Mouse (Mus musculus): Measurements from ENCODE around the gene Osr1.

Osr1 gene

DNA sequence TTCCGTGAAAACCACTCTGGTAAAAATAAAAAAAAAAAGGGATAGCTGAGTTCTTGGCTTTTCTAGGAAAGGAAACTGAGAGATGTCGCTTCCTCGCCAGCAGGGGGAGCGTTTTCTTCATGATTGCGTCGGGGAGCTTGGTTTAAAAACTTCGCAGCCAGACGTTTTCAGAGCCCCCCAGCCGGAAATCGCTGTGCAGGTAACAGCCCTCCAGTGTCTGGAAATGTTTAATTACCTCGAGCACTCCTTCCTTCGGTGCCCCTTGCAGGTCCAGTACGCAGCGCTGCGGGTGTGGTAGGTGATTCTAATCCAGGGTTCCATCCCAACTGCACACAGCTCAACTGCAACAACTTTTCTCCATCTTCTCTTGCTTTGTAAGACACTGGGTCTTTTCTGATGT lies at the start of gene Osr1:
Gene Osr1, plus strand, starts transcription at position 146 of the 400 bp plus-strand sequence.
- DNase-seq (ENCODE audit: low spot score), result no peak

GRCm38 (mm10) chr12:9550328-9550727 lies 19.6 kb upstream of the Osr1 start:
- no peak for DNase-seq (ENCODE audit: low spot score)

DNA sequence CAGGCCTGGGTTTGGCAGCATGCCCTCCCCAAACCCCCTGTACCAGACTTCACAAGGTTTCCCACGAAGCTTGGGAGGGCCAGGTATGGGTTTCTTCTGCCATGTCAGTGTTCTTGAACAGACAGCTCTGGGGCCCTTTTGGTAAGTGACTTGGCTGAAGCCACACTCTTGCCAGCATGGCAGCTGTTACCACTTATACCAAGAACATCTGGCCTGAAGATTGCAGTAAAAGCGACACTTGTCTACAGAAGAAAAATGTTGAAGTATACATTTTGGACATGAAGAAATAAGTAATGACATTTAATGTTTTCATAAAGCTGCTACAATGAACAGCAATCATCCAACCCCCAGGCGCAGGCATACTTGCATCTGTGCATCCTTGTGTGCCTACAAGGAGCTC lies 5.0 kb upstream of the Osr1 start:
- DNase-seq (ENCODE audit: low spot score), result no peak

- no peak for DNase-seq (ENCODE audit: low spot score)
Measured at GRCm38 (mm10) chr12:9570496-9570995, 630 bp downstream of the Osr1 start.

DNA sequence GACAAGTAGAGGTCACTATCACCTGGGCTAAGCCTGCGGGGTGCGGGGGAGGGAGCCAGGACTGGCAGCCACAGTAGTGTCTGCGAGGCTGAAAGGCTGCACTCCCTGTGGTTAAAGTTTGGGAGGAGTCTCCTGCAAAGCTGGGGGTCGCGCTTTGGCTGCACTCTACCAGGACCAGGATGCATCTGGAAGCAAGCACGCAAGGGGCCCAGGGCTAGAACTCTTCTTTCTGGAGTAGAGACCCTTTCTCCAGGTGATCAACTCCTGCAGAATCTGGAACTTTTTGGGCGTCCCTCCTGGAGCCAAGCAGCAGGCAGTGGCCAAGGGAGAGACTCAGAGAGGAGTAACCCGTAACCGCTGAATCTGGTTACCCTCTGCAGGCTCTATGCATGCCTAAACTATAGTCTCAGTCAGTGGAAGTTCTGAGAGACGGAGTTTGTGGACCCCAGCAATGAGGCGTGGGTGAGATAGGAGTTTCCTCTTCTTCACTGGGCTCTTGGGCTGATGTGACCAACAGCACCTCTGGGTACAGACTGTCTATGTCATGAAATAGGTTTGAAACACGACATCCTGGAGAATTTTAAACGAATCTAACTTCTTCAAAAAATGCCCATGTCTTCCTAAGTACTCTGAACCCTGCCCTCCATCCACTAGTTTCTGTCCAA lies 1.5 kb downstream of the Osr1 start:
- no peak for DNase-seq (ENCODE audit: low spot score)

- no peak for DNase-seq (ENCODE audit: low spot score)
Measured at GRCm38 (mm10) chr12:9572022-9572421, 2.1 kb downstream of the Osr1 start.

GRCm38 (mm10) chr12:9573682-9574081 lies 3.8 kb downstream of the Osr1 start:
- DNase-seq (ENCODE audit: low spot score), result no peak

DNA sequence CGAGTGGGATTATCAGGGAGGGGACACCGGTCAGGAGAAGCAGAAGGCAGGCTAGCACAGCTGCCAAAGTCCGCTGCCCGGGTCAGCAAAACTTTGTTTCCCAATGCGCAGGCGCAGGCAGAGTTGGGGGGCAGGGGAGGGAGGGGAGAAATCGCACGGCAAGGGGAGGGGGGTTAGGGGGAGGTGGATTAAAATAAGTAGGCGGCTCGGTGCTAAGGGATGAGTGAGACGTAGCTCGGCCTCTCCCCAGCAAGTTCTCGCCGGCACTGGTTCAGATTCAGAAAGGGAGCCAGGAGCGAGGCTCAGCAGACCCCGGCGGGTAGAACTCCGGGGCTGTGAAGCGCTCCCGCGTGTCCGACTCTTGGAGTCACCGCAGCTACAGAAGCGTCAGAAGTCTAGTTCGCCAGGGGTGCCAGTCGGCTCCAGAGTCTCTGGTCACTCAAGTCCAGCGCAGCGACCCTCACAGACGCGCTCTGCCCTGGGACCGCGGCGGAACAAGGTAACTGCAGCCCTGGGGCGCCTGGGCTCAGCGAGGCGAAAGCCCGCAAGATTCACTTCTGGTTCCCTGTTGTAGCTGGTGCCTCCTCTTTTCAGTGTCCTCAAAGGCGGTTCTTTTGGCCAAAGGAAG lies 4.4 kb downstream of the Osr1 start:
- DNase-seq (ENCODE audit: low spot score), result no peak

GRCm38 (mm10) chr12:9575158-9576042 lies 5.5 kb downstream of the Osr1 start:
- DNase-seq (ENCODE audit: low spot score), result no peak

DNA sequence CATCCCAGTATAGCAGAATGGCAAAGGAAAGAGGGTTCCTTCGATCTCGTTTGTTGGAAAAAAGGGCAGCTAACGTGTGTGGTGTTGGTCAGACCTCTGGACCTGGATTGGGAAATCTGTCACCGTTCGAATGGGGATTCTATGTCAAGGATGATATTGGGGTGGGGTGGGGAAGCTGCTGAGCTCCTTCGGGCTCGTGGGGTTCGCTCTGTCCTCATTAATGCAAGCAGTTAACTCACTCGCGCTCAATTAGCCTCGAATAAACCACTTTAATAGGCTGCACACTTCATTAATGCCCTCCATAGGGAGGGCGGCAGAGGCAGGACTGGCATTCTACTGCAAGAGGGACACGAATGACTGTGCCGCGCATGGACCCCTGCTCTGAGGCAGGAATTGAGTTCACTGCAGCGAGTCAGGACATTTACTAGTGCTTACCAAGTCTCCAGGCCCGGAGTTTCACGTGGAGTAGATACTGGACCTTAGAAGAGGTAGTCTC lies 6.2 kb downstream of the Osr1 start:
- no peak for DNase-seq (ENCODE audit: low spot score)

DNA sequence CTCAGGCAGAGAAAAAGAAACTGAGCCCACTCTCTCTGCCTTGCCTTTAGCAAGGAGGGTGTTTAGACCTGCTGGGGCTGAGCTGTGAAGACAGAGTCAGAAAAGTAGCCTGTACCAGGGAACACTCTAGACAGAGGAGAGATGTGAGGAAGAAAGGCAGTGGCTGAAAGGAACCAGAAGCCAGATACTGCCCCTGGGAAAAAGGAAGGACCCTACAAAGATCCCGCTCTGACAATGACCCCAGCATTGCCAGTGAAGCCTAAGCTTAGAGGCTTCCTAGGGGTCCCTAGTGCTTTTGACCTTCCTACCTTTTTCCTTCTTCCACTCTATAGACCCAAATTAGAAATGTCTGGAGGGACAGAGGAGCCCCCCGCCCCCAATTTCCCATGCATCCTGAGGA lies 7.7 kb downstream of the Osr1 start:
- DNase-seq (ENCODE audit: low spot score), result no peak

DNA sequence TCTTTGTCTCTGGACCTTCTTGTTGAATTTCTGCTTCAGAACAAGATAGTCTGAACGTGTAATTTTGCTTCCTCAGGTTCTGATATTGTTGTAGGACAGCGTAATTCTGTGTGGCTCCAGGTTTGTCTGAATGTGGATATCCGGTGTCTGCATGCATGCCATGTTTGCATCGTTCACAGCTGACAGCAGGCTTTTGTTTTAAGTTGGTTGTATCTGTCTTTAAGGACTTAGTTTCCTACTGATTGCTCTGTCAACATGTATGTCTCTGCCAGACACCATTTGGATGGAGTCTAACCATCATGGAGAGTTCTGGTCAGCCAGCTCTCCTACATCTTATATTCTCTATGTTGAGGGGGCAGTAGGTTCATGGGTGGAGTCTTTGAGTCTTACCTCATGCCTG lies 8.7 kb downstream of the Osr1 start:
- no peak for DNase-seq (ENCODE audit: low spot score)

- no peak for DNase-seq (ENCODE audit: low spot score)
Measured at GRCm38 (mm10) chr12:9579301-9580030, 9.6 kb downstream of the Osr1 start.

- no peak for DNase-seq (ENCODE audit: low spot score)
Measured at GRCm38 (mm10) chr12:9580041-9580905, 10.4 kb downstream of the Osr1 start.

GRCm38 (mm10) chr12:9581011-9581410 lies 11.1 kb downstream of the Osr1 start:
- no peak for DNase-seq (ENCODE audit: low spot score)

- no peak for DNase-seq (ENCODE audit: low spot score)
Measured at GRCm38 (mm10) chr12:9581506-9581905, 11.6 kb downstream of the Osr1 start.

DNA sequence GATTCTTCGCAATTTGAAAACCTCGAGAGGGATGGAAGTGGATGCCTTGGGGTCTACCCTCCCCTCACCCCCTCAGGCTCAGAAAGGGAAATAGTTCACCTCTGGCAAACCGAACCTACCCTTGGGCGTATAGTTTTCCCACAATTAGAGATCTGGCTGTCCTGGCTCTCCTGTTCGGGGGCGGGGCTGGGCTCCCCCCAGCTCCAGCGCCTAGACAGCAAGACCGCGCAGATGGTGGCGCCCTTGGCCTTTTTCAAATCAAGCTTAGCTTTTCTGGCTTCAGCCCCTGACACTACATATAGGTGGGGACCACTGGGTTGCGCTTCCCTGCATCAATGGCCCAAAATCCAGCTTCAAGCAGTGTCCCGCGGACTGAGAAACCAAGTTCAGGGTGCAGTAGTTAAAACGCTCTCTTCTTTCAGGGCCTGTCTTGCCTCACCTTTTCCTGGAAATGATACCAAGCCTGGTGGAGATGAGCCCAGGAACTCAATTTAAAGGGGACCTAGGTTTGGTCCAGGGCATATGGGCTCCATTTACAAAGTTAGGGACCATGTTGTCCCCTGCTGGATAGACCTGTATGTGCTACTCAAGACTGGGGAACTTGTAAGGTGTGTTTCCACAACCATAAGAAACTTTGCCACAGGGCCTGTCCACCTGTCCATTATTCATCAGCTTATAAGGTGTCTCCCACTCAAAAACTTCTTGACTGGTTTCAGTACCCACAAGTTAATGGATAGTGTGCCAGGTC lies 12.5 kb downstream of the Osr1 start:
- DNase-seq (ENCODE audit: low spot score), result no peak

GRCm38 (mm10) chr12:9583380-9583779 lies 13.5 kb downstream of the Osr1 start:
- no peak for DNase-seq (ENCODE audit: low spot score)

GRCm38 (mm10) chr12:9584366-9585084 lies 14.6 kb downstream of the Osr1 start:
- no peak for DNase-seq (ENCODE audit: low spot score)

GRCm38 (mm10) chr12:9585085-9585453 lies 15.2 kb downstream of the Osr1 start:
- no peak for DNase-seq (ENCODE audit: low spot score)

Measured in T-cell, adult 2 months (primary cell).